Mouse (Mus musculus) gastrocnemius, postnatal 25 days (tissue): ENCODE data around the gene Gm11027. TPM values are rescaled to one million over a fixed set of nuclear protein-coding genes. Genes with fewer than 3 reads are reported as not detected.
"Not testable (repeated sequence)": the region's sequence is repeated elsewhere in the genome, so short reads cannot be mapped to it uniquely, and the experiment has no call there.

Experiments used
- DNase-seq: peaks from one replicate; pipeline ENCODE4 v3.0.0; 2022
- long read RNA-seq, 2 experiments: library from polyadenylated mRNA; stranded (forward); transcript quantifications; one replicate each; pipeline ENCODE4 v2.0.0; 2021
- total RNA-seq, 2 experiments: library from RNA; stranded (reverse); gene quantifications; 1 replicate in 1 of 2; 2 replicates in 1 of 2; pipeline ENCODE4 v1.2.3; 2021

The Gm11027 gene
- not detected for total RNA-seq
- long read RNA-seq, experiment 1: 0 reads
- long read RNA-seq, experiment 2: 0 reads

- DNase-seq: not testable (repeated sequence)
Observed at GRCm38 (mm10) chr12:116275086-116275485, at the start of gene Gm11027. Gene Gm11027 (plus strand): TSS chr12:116275386.

GRCm38 (mm10) chr12:116226289-116227057 is 48.7 kb upstream of the Gm11027 start:
- no peak for DNase-seq

- no peak for DNase-seq
Observed at GRCm38 (mm10) chr12:116229451-116229850, 45.7 kb upstream of the Gm11027 start.

- DNase-seq: peak; percentile 80
Observed at GRCm38 (mm10) chr12:116231612-116232011, 43.6 kb upstream of the Gm11027 start.

- DNase-seq: no peak
Observed at GRCm38 (mm10) chr12:116232061-116232460, 43.1 kb upstream of the Gm11027 start.

- DNase-seq: no peak
Observed at GRCm38 (mm10) chr12:116235356-116235755, 39.8 kb upstream of the Gm11027 start.

GRCm38 (mm10) chr12:116236658-116237057 is 38.5 kb upstream of the Gm11027 start:
- DNase-seq: no peak

GRCm38 (mm10) chr12:116238370-116238769 is 36.8 kb upstream of the Gm11027 start:
- no peak for DNase-seq

- no peak for DNase-seq
Observed at GRCm38 (mm10) chr12:116238803-116239202, 36.4 kb upstream of the Gm11027 start.

- no peak for DNase-seq
Observed at GRCm38 (mm10) chr12:116244601-116245000, 30.6 kb upstream of the Gm11027 start.

- no peak for DNase-seq
Observed at GRCm38 (mm10) chr12:116254652-116255051, 20.5 kb upstream of the Gm11027 start.

GRCm38 (mm10) chr12:116255636-116256035 is 19.6 kb upstream of the Gm11027 start:
- no peak for DNase-seq

GRCm38 (mm10) chr12:116258321-116258720 is 16.9 kb upstream of the Gm11027 start:
- DNase-seq: no peak

GRCm38 (mm10) chr12:116262555-116263341 is 12.4 kb upstream of the Gm11027 start, which contains the start of gene Wdr60:
Gene Wdr60 (minus strand): TSS chr12:116263022.
- peak; percentile 87 for DNase-seq

GRCm38 (mm10) chr12:116264756-116265155 is 10.4 kb upstream of the Gm11027 start:
- DNase-seq: no peak

- DNase-seq: no peak
Observed at GRCm38 (mm10) chr12:116265275-116265674, 9.9 kb upstream of the Gm11027 start.

- DNase-seq: no peak
Observed at GRCm38 (mm10) chr12:116269450-116269849, 5.7 kb upstream of the Gm11027 start.

GRCm38 (mm10) chr12:116270538-116270937 is 4.6 kb upstream of the Gm11027 start:
- no peak for DNase-seq

GRCm38 (mm10) chr12:116271071-116271470 is 4.1 kb upstream of the Gm11027 start:
- no peak for DNase-seq

GRCm38 (mm10) chr12:116273733-116274132 is 1.5 kb upstream of the Gm11027 start:
- no peak for DNase-seq

GRCm38 (mm10) chr12:116275631-116276030 is 445 bp downstream of the Gm11027 start:
- no peak for DNase-seq

- no peak for DNase-seq
Observed at GRCm38 (mm10) chr12:116276961-116277360, 1.8 kb downstream of the Gm11027 start.

- no peak for DNase-seq
Observed at GRCm38 (mm10) chr12:116278541-116278940, 3.4 kb downstream of the Gm11027 start.
